Mouse (Mus musculus) testis, postnatal 14 days (tissue): Measurements from ENCODE around the gene Etv6.
A peak's percentile ranks its signal among the peaks of the same experiment; 100 is the strongest.

ENCODE experiments used
- DNase-seq: peaks from one replicate; pipeline ENCODE4 v3.0.0; 2021; ENCODE audit warnings: low spot score

The Etv6 gene

GRCm38 (mm10) chr6:134075031-134075430 is 39.5 kb downstream of the Etv6 start:
- DNase-seq = no peak

GRCm38 (mm10) chr6:134078016-134078415 is 42.5 kb downstream of the Etv6 start:
- DNase-seq = no peak

GRCm38 (mm10) chr6:134079112-134079511 is 43.6 kb downstream of the Etv6 start:
- no peak for DNase-seq

- no peak for DNase-seq
Observed at GRCm38 (mm10) chr6:134079563-134079962, 44.1 kb downstream of the Etv6 start.

- DNase-seq = no peak
Observed at GRCm38 (mm10) chr6:134080946-134081345, 45.4 kb downstream of the Etv6 start.

- DNase-seq = no peak
Observed at GRCm38 (mm10) chr6:134082229-134082920, 46.9 kb downstream of the Etv6 start.

- no peak for DNase-seq
Observed at GRCm38 (mm10) chr6:134083428-134083827, 47.9 kb downstream of the Etv6 start.

- DNase-seq = no peak
Observed at GRCm38 (mm10) chr6:134086351-134086750, 50.9 kb downstream of the Etv6 start.

GRCm38 (mm10) chr6:134087709-134088108 is 52.2 kb downstream of the Etv6 start:
- DNase-seq = no peak

GRCm38 (mm10) chr6:134089671-134090377 is 54.3 kb downstream of the Etv6 start:
- DNase-seq = peak; percentile 48

GRCm38 (mm10) chr6:134090378-134090692 is 54.8 kb downstream of the Etv6 start:
- DNase-seq = no peak

- DNase-seq = no peak
Observed at GRCm38 (mm10) chr6:134090875-134091274, 55.4 kb downstream of the Etv6 start.

GRCm38 (mm10) chr6:134091398-134091801 is 55.9 kb downstream of the Etv6 start:
- DNase-seq = no peak

- DNase-seq = no peak
Observed at GRCm38 (mm10) chr6:134094066-134094465, 58.6 kb downstream of the Etv6 start.

- DNase-seq = no peak
Observed at GRCm38 (mm10) chr6:134094620-134095019, 59.1 kb downstream of the Etv6 start.

GRCm38 (mm10) chr6:134095582-134095981 is 60.1 kb downstream of the Etv6 start:
- no peak for DNase-seq

GRCm38 (mm10) chr6:134099976-134100743 is 64.7 kb downstream of the Etv6 start:
- DNase-seq = no peak

- DNase-seq = no peak
Observed at GRCm38 (mm10) chr6:134102396-134102795, 66.9 kb downstream of the Etv6 start.

GRCm38 (mm10) chr6:134103519-134103918 is 68.0 kb downstream of the Etv6 start:
- no peak for DNase-seq

GRCm38 (mm10) chr6:134105514-134106201 is 70.2 kb downstream of the Etv6 start:
- DNase-seq = no peak

GRCm38 (mm10) chr6:134107696-134108095 is 72.2 kb downstream of the Etv6 start:
- DNase-seq = no peak

GRCm38 (mm10) chr6:134109675-134110074 is 74.2 kb downstream of the Etv6 start:
- no peak for DNase-seq
